Mouse (Mus musculus) limb, embryonic 12.5 days (tissue): Measurements from ENCODE around the gene Atp6v0a4. TPM values are rescaled to one million over a fixed set of nuclear protein-coding genes. Genes with fewer than 3 reads are reported as not detected.
A peak's percentile ranks its signal among the peaks of the same experiment; 100 is the strongest.

Source experiments
- ATAC-seq: fragments of 200-750 bp; cut with Nextera tagmentation; 2 replicates; pipeline ENCODE4 v1.8.0; 2017; ENCODE audit warnings: low read depth, moderate TSS enrichment; ENCODE audit not compliant: insufficient number of reproducible peaks, insufficient read depth, low FRiP score, low TSS enrichment
- H3K27ac ChIP-seq: fragments of 300-500 bp; sonication (generic); 2 replicates; pipeline ENCODE4 v1.5.1; 2016; ENCODE audit warnings: mild to moderate bottlenecking, moderate library complexity
- H3K27me3 ChIP-seq: fragments of 300-500 bp; sonication (generic); 2 replicates; pipeline ENCODE4 v1.6.1; 2016; ENCODE audit warnings: mild to moderate bottlenecking, moderate library complexity
- H3K36me3 ChIP-seq: fragments of 300-500 bp; sonication (generic); 2 replicates; pipeline ENCODE4 v1.6.1; 2016; ENCODE audit warnings: mild to moderate bottlenecking, moderate library complexity
- H3K4me1 ChIP-seq: fragments of 300-500 bp; sonication (generic); replicated peaks from 2 replicates; pipeline ENCODE4 v1.6.1; 2016
- H3K4me2 ChIP-seq: fragments of 300-500 bp; sonication (generic); 2 replicates; pipeline ENCODE4 v1.6.1; 2016; ENCODE audit warnings: mild to moderate bottlenecking, moderate library complexity
- H3K4me3 ChIP-seq: fragments of 300-500 bp; sonication (generic); replicated peaks from 2 replicates; pipeline ENCODE4 v1.5.1; 2016; ENCODE audit warnings: mild to moderate bottlenecking
- H3K9ac ChIP-seq: fragments of 300-500 bp; sonication (generic); replicated peaks from 2 replicates; pipeline ENCODE4 v1.6.1; 2016; ENCODE audit warnings: mild to moderate bottlenecking, moderate library complexity
- H3K9me3 ChIP-seq: fragments of 300-500 bp; sonication (generic); 2 replicates; pipeline ENCODE4 v1.6.1; 2016; ENCODE audit warnings: mild to moderate bottlenecking, moderate library complexity
- whole genome bisulfite sequencing: fragments of 180-500 bp; shearing (Covaris S2); methylation state at CpG from one replicate; pipeline ENCODE4 v1.1.7; 2016; 5-methylcytosine and 5-hydroxymethylcytosine counted together
- polyA plus RNA-seq: library from polyadenylated mRNA; unstranded; fragments of >200 nt; fragmentation: Nextera tagmentation; extraction: Ambion mirVana; gene quantifications from 2 replicates; pipeline ENCODE4 v1.2.1, GENCODE M21; 2016

Atp6v0a4 gene
- polyA plus RNA-seq, 1 experiment from 2014 or later = not detected

GRCm38 (mm10) chr6:38148626-38149025 is 24.2 kb upstream of the Atp6v0a4 start:
- Histone ChIP-seq H3K27me3 (no peaks in the 10 kb centered on the region), H3K9me3 (no peaks in the 10 kb centered on the region), H3K4me2 (no peak overlapping the region), H3K4me1 (peaks cover 21% of the 10 kb centered on the region), H3K27ac (no peak overlapping the region), H3K9ac (no peak overlapping the region), H3K36me3 (peaks cover 60% of the 10 kb centered on the region), H3K4me3 (no peak overlapping the region)
- ATAC-seq = no peak
- 90% methylated on average over 10 of the region's 10 CpGs for WGBS

- H3K9me3 ChIP-seq = no peaks in the 10 kb centered on the region
- H3K4me2 ChIP-seq = no peak overlapping the region
- peaks cover 23% of the 10 kb centered on the region for H3K4me1 ChIP-seq
- no peaks in the 10 kb centered on the region for H3K27me3 ChIP-seq
- no peak overlapping the region for H3K4me3 ChIP-seq
- peaks cover 60% of the 10 kb centered on the region for H3K36me3 ChIP-seq
- WGBS = 94% methylated on average over 5 of the region's 5 CpGs
- ATAC-seq = no peak
- no peak overlapping the region for H3K27ac ChIP-seq
- H3K9ac ChIP-seq = no peak overlapping the region
Measured at GRCm38 (mm10) chr6:38147301-38147700, 22.9 kb upstream of the Atp6v0a4 start.

- H3K36me3 ChIP-seq = peaks cover 73% of the 10 kb centered on the region
- no peaks in the 10 kb centered on the region for H3K9me3 ChIP-seq
- H3K4me2 ChIP-seq = no peak overlapping the region
- H3K4me3 ChIP-seq = no peak overlapping the region
- no peak overlapping the region for H3K9ac ChIP-seq
- ATAC-seq = no peak
- H3K27me3 ChIP-seq = no peaks in the 10 kb centered on the region
- 80% methylated on average over 8 of the region's 8 CpGs for WGBS
- H3K4me1 ChIP-seq = peaks cover 18% of the 10 kb centered on the region
- peak overlapping the region; percentile 79 for H3K27ac ChIP-seq
Measured at GRCm38 (mm10) chr6:38145463-38146065, 21.2 kb upstream of the Atp6v0a4 start.

- H3K36me3 ChIP-seq = peaks cover 75% of the 10 kb centered on the region
- no peak overlapping the region for H3K4me3 ChIP-seq
- H3K4me2 ChIP-seq = no peak overlapping the region
- no peaks in the 10 kb centered on the region for H3K27me3 ChIP-seq
- no peak overlapping the region for H3K9ac ChIP-seq
- peak overlapping the region; percentile 79 for H3K27ac ChIP-seq
- ATAC-seq = no peak
- no peaks in the 10 kb centered on the region for H3K9me3 ChIP-seq
- WGBS = 65% methylated on average over 9 of the region's 9 CpGs
- peaks cover 14% of the 10 kb centered on the region for H3K4me1 ChIP-seq
Measured at GRCm38 (mm10) chr6:38144161-38144998, 20.0 kb upstream of the Atp6v0a4 start.

DNA sequence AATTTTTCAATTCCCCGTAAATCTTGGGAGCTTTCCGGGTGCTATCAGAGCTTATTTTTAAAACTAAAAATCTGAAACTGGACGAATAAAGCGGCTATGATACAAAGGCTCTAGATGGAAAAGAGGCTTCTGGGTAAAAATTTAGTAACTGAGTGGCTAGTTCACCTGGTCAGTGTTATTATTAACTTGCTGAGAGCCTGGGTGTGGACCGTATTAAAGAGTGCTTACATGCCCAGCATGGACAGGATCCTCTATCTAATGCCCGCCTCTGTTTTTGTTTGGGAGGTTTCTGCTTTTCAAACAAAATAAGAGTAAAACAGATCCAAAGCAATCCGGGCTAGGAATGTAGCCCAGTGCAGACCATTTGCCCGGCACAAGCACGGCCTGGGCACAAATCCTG is 16.0 kb upstream of the Atp6v0a4 start:
- ATAC-seq = no peak
- Histone ChIP-seq H3K4me3 (no peak overlapping the region), H3K9me3 (no peaks in the 10 kb centered on the region), H3K27ac (no peak overlapping the region), H3K27me3 (no peaks in the 10 kb centered on the region), H3K9ac (no peak overlapping the region), H3K4me1 (peaks cover 14% of the 10 kb centered on the region), H3K36me3 (peaks cover 70% of the 10 kb centered on the region), H3K4me2 (no peak overlapping the region)
- WGBS = 93% methylated on average over 9 of the region's 9 CpGs

- Histone ChIP-seq H3K9ac (no peak overlapping the region), H3K9me3 (no peaks in the 10 kb centered on the region), H3K4me3 (no peak overlapping the region), H3K36me3 (peaks cover 78% of the 10 kb centered on the region), H3K4me1 (peaks cover 6% of the 10 kb centered on the region; the same call in 1 of the 2 replicates), H3K27ac (no peak overlapping the region), H3K4me2 (no peak overlapping the region), H3K27me3 (no peaks in the 10 kb centered on the region)
- ATAC-seq = no peak
- 89% methylated on average over 3 of the region's 3 CpGs for WGBS
Measured at GRCm38 (mm10) chr6:38139086-38139485, 14.7 kb upstream of the Atp6v0a4 start.

DNA sequence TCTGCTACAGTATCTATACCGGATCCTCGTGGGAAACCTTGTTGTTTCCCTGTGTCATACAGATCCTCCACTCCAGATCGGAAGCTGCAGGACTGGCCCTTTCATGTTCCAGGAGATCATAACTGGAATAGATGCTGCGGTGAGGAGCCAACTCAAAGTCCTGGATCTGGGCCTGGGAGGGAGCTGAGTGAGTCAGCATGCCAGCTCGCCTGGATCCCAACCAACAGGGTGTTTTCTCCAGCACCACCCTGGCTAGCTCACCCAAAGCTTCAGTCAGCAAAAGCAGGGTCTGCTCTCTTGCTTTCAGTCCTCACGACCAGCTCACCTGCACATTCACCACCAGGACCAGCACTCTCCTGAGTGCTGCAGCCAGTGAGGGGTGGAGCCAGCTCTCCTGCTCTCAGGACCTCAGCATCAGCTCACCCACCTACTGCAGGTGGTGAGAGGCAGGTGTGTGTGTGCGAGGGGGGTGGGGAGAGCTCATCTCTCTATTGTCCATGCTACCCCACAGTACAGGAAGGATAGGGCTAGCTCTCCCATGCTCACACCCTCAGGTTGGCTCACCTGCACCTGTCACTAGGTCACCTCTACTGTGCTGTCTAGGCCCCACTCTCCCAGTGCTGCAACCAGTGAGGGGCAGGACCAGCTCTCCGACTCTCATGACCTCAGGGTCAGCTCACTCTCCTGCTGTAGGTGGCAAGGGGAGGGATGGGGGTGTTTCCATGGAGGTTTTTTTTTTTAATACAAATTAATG is 10.6 kb upstream of the Atp6v0a4 start:
- H3K9me3 ChIP-seq = peaks cover 5% of the 10 kb centered on the region; the same call in 1 of the 2 replicates
- no peak overlapping the region for H3K4me2 ChIP-seq
- WGBS = 87% methylated on average over 8 of the region's 8 CpGs
- no peak overlapping the region for H3K4me3 ChIP-seq
- no peak overlapping the region for H3K27ac ChIP-seq
- peaks cover 74% of the 10 kb centered on the region for H3K36me3 ChIP-seq
- ATAC-seq = no peak
- H3K27me3 ChIP-seq = no peaks in the 10 kb centered on the region
- no peaks in the 10 kb centered on the region for H3K4me1 ChIP-seq
- no peak overlapping the region for H3K9ac ChIP-seq

DNA sequence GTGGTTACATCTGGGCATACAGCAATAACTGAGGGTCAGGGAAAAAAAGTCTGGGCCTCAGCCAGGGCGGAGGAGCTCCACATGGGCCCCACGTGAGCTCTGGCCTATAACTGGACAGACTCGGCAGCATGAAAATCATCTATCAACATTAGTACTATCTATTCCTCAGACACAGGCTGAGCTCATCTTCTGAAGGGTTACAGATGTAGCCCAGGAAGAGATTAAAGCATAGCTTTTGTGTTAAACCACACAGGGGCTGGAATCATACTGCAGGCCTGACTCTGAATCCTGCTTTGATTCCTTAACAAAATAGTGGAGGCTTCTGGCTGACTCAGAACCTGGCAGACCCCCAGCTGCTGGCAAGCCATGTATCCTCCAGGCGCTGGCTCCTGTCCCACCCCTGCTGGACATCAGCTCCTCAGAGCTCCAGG is 7.4 kb upstream of the Atp6v0a4 start:
- no peak for ATAC-seq
- 86% methylated on average over 4 of the region's 4 CpGs for WGBS
- Histone ChIP-seq H3K4me1 (no peaks in the 10 kb centered on the region), H3K4me2 (no peak overlapping the region), H3K36me3 (peaks cover 75% of the 10 kb centered on the region), H3K4me3 (no peak overlapping the region), H3K27me3 (no peaks in the 10 kb centered on the region), H3K9me3 (peaks cover 7% of the 10 kb centered on the region; the same call in 1 of the 2 replicates), H3K9ac (no peak overlapping the region), H3K27ac (no peak overlapping the region)

DNA sequence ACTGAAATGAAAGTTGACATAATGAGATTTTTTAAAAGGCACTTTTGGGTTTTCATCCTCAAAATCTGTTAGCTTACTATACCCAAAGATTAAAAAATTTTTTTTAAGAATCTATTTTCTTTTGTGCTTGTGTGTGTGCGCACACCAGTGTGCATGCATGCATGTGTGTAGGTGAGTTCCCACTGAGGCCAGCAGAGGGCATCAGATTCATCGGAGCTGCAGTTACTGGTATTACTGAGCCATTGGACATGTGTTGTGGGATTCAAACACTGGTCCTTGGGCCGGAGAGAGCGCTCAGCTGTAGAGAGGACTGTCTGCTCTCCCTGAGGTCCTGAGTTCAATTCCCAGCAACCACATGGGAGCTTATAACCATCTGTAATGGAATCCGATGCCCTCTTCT is 5.5 kb upstream of the Atp6v0a4 start:
- WGBS = 98% methylated on average over 5 of the region's 5 CpGs
- H3K4me3 ChIP-seq = no peak overlapping the region
- H3K36me3 ChIP-seq = peaks cover 66% of the 10 kb centered on the region
- ATAC-seq = no peak
- no peaks in the 10 kb centered on the region for H3K27me3 ChIP-seq
- H3K27ac ChIP-seq = no peak overlapping the region
- H3K4me2 ChIP-seq = no peak overlapping the region
- no peak overlapping the region for H3K9ac ChIP-seq
- H3K4me1 ChIP-seq = no peaks in the 10 kb centered on the region
- peaks cover 7% of the 10 kb centered on the region; the same call in 1 of the 2 replicates for H3K9me3 ChIP-seq

- peaks cover 15% of the 10 kb centered on the region for H3K4me1 ChIP-seq
- peaks cover 60% of the 10 kb centered on the region for H3K36me3 ChIP-seq
- H3K27ac ChIP-seq = no peak overlapping the region
- no peak overlapping the region for H3K9ac ChIP-seq
- no peak overlapping the region for H3K4me2 ChIP-seq
- H3K9me3 ChIP-seq = peaks cover 7% of the 10 kb centered on the region; the same call in 1 of the 2 replicates
- no peak overlapping the region for H3K4me3 ChIP-seq
- no peak for ATAC-seq
- WGBS = 91% methylated on average over 14 of the region's 14 CpGs
- H3K27me3 ChIP-seq = no peaks in the 10 kb centered on the region
Measured at GRCm38 (mm10) chr6:38128115-38128514, 3.7 kb upstream of the Atp6v0a4 start.

DNA sequence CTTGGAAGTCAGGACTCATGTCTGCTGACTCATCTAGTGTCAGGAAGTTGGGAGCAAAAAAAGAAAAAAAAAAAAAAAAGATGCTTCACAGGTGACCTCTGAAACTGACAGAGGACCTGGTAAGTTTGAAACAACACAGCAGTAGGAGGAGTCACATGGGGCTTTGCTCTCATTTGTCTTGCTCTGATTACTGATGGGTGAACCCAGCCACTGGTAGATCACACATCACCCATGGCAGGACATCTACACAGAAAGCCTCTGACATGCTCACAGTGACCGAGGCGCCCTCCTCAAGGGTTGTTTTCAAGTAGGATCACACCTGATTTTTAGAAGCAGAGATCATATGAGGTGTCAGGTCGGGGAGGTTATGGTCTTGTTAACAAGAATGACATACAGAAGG is 1.1 kb upstream of the Atp6v0a4 start:
- H3K36me3 ChIP-seq = peaks cover 41% of the 10 kb centered on the region
- WGBS = 96% methylated on average over 3 of the region's 3 CpGs

More for the DNA sequence above, 1.1 kb upstream of the Atp6v0a4 start:
- H3K4me3 ChIP-seq = no peak overlapping the region
- H3K27me3 ChIP-seq = no peaks in the 10 kb centered on the region
- no peak for ATAC-seq
- H3K4me2 ChIP-seq = no peak overlapping the region
- peaks cover 6% of the 10 kb centered on the region; the same call in 1 of the 2 replicates for H3K9me3 ChIP-seq
- peaks cover 22% of the 10 kb centered on the region for H3K4me1 ChIP-seq
- no peak overlapping the region for H3K27ac ChIP-seq
- H3K9ac ChIP-seq = no peak overlapping the region
